Mouse (Mus musculus) MEL (cell line): ENCODE results near the gene Orai1. TPM values are rescaled to one million over a fixed set of nuclear protein-coding genes. Genes with fewer than 3 reads are reported as not detected.

ENCODE experiments used
- DNase-seq: peaks from one replicate; pipeline ENCODE4 v3.0.0; 2011; ENCODE audit warnings: low read depth, low spot score
- H3K27ac ChIP-seq: 2 replicates; pipeline ENCODE4 v1.5.1; 2012; ENCODE audit warnings: low read depth, mild to moderate bottlenecking, control low read depth, low read length, moderate library complexity; ENCODE audit not compliant: control insufficient read depth
- H3K27me3 ChIP-seq, 2 experiments: fragments of 150-350 bp in 1 of 2; sonication (generic) in 1 of 2; 2 replicates each; pipeline ENCODE4 v1.6.1; 2012; ENCODE audit warnings: low read length in 2 of 2, mild to moderate bottlenecking in 2 of 2, improper control_type of control experiment in 1 of 2, moderate library complexity in 1 of 2; ENCODE audit not compliant: insufficient read depth in 2 of 2, control insufficient read depth in 1 of 2
- H3K36me3 ChIP-seq, 2 experiments: 2 replicates each; pipeline ENCODE4 v1.6.1; 2012 to 2014; ENCODE audit warnings: low read length in 2 of 2, improper control_type of control experiment in 1 of 2, inconsistent platforms in 1 of 2, mild to moderate bottlenecking in 1 of 2; ENCODE audit not compliant: insufficient read depth in 2 of 2, control insufficient read depth in 1 of 2
- H3K4me1 ChIP-seq, 2 experiments: fragments of 150-350 bp in 1 of 2; sonication (generic) in 1 of 2; 2 replicates each; pipeline ENCODE4 v1.6.1; 2012; ENCODE audit warnings: low read length in 2 of 2, improper control_type of control experiment in 1 of 2, mild to moderate bottlenecking in 1 of 2; ENCODE audit not compliant: insufficient read depth in 2 of 2, control insufficient read depth in 1 of 2
- H3K4me3 ChIP-seq, 2 experiments: fragments of 150-350 bp in 1 of 2; sonication (generic) in 1 of 2; 2 replicates each; pipeline ENCODE4 v1.5.1; 2012; ENCODE audit warnings: low read depth in 2 of 2, low read length in 2 of 2, mild to moderate bottlenecking in 2 of 2, moderate library complexity in 2 of 2, control low read depth in 1 of 2, improper control_type of control experiment in 1 of 2; ENCODE audit not compliant: control insufficient read depth in 1 of 2, insufficient read depth in 1 of 2
- H3K79me2 ChIP-seq: 2 replicates; pipeline ENCODE4 v1.6.1; 2012; ENCODE audit warnings: mild to moderate bottlenecking, low read length, moderate library complexity; ENCODE audit not compliant: control insufficient read depth, poor library complexity, insufficient read depth
- H3K9ac ChIP-seq: 2 replicates; pipeline ENCODE4 v1.6.1; 2012; ENCODE audit warnings: low read depth, mild to moderate bottlenecking, control low read depth, low read length, moderate library complexity; ENCODE audit not compliant: control insufficient read depth, poor library complexity, severe bottlenecking
- H3K9me3 ChIP-seq: fragments of 150-350 bp; sonication (generic); replicated peaks from 2 replicates; pipeline ENCODE4 v1.6.1; 2012; ENCODE audit warnings: mild to moderate bottlenecking, low read length, improper control_type of control experiment, moderate library complexity; ENCODE audit not compliant: insufficient read depth
- BHLHE40 ChIP-seq: IDR thresholded peaks from 2 replicates; pipeline ENCODE4 v1.6.1; 2012; ENCODE audit warnings: low read depth, mild to moderate bottlenecking, inconsistent platforms, low read length, improper control_type of control experiment, borderline replicate concordance
- CHD2 ChIP-seq: IDR thresholded peaks from 2 replicates; pipeline ENCODE4 v1.6.1; 2011; ENCODE audit warnings: low read length, improper control_type of control experiment
- EP300 ChIP-seq, 2 experiments: IDR thresholded peaks; 2 replicates each; pipeline ENCODE4 v1.6.1; 2011; ENCODE audit warnings: improper control_type of control experiment in 2 of 2, low read length in 2 of 2, low read depth in 1 of 2, mild to moderate bottlenecking in 1 of 2
- ETS1 ChIP-seq: IDR thresholded peaks from 2 replicates; pipeline ENCODE4 v1.6.1; 2012; ENCODE audit warnings: low read depth, mild to moderate bottlenecking, inconsistent platforms, low read length, improper control_type of control experiment, moderate library complexity
- JUND ChIP-seq: IDR thresholded peaks from 2 replicates; pipeline ENCODE4 v1.6.1; 2011; ENCODE audit warnings: low read depth, mild to moderate bottlenecking, improper control_type of control experiment, low read length
- KAT2A ChIP-seq: conservative IDR thresholded peaks from 2 replicates; pipeline ENCODE4 v1.6.1; 2012; ENCODE audit warnings: low read depth, low read length, improper control_type of control experiment, inconsistent platforms
- MAFK ChIP-seq: IDR thresholded peaks from 2 replicates; pipeline ENCODE4 v1.6.1; 2011; ENCODE audit warnings: low read depth, mild to moderate bottlenecking, low read length, improper control_type of control experiment, borderline replicate concordance
- MYC ChIP-seq: IDR thresholded peaks from 2 replicates; pipeline ENCODE4 v1.6.1; 2011; ENCODE audit warnings: low read depth, mild to moderate bottlenecking, low read length, improper control_type of control experiment, moderate library complexity
- NELFE ChIP-seq: IDR thresholded peaks from 2 replicates; pipeline ENCODE4 v1.6.1; 2011; ENCODE audit warnings: low read depth, low read length, improper control_type of control experiment
- POLR2AphosphoS2 ChIP-seq: IDR thresholded peaks from 2 replicates; pipeline ENCODE4 v1.6.1; 2011; ENCODE audit warnings: low read length, improper control_type of control experiment
- RCOR1 ChIP-seq: IDR thresholded peaks from 2 replicates; pipeline ENCODE4 v1.6.1; 2012; ENCODE audit warnings: low read depth, mild to moderate bottlenecking, inconsistent platforms, low read length, improper control_type of control experiment
- SIN3A ChIP-seq: IDR thresholded peaks from 2 replicates; pipeline ENCODE4 v1.6.1; 2012; ENCODE audit warnings: low read length, improper control_type of control experiment, inconsistent platforms
- SMC3 ChIP-seq: IDR thresholded peaks from 2 replicates; pipeline ENCODE4 v1.6.1; 2011; ENCODE audit warnings: low read depth, low read length, improper control_type of control experiment
- TAL1 ChIP-seq: IDR thresholded peaks from 2 replicates; pipeline ENCODE4 v1.6.1; 2012; ENCODE audit warnings: mild to moderate bottlenecking, inconsistent platforms, low read length, moderate library complexity, mixed read lengths
- TCF12 ChIP-seq: IDR thresholded peaks from 2 replicates; pipeline ENCODE4 v1.6.1; 2014; ENCODE audit warnings: low read depth, mild to moderate bottlenecking, inconsistent platforms, low read length, improper control_type of control experiment, moderate library complexity
- ZC3H11A ChIP-seq: IDR thresholded peaks from 2 replicates; pipeline ENCODE4 v1.6.1; 2012; ENCODE audit warnings: low read depth, mild to moderate bottlenecking, inconsistent platforms, low read length, improper control_type of control experiment
- ZKSCAN1 ChIP-seq: IDR thresholded peaks from 2 replicates; pipeline ENCODE4 v1.6.1; 2012; ENCODE audit warnings: low read depth, mild to moderate bottlenecking, inconsistent platforms, low read length, improper control_type of control experiment, moderate library complexity
- polyA plus RNA-seq, 2 experiments: library from polyadenylated mRNA; stranded (reverse) in 1 of 2; unstranded in 1 of 2; fragments of >175 nt in 1 of 2; fragments of >200 nt in 1 of 2; gene quantifications; 2 replicates each; pipeline versions ENCODE4 v1.2.1 to v1.2.4; 2012; ENCODE audit warnings: low replicate concordance in 2 of 2, low read depth in 1 of 2; ENCODE audit not compliant: insufficient read length in 2 of 2, insufficient read depth in 1 of 2, missing spikeins in 1 of 2
- total RNA-seq: library from RNA; depleted of rRNA; stranded (reverse); fragments of 300-350 nt; gene quantifications from 2 replicates; pipeline ENCODE4 v1.2.3, GENCODE M21; 2012

Gene Orai1
- total and polyA plus RNA-seq, 3 experiments, result 4.7 to 13.3 TPM; not detected in 1

DNA sequence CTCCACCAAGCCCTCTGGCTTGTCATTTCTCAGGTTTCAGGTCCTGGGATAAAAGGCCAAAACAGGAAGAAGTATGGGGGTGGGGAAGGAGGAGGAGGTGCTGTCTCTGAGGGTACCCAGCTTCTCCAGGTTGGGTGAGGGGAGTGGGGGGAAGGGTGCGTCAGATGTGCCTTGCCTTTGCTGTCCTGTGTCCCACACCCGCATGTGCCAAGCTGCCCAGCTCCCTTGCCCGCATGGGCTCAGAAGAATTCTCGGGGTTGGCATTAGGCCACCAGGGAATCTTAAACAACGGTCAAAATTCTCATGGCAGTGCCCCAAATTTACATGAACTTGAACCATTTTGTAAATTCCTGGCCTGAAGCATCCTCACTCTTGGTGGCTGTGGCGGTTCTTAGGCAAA, 11.5 kb downstream of the Orai1 start:
- peaks cover 0 to 18% of the 10 kb centered on the region in 2 experiments; a peak in 2 of 4 replicates for H3K36me3 ChIP-seq

DNA sequence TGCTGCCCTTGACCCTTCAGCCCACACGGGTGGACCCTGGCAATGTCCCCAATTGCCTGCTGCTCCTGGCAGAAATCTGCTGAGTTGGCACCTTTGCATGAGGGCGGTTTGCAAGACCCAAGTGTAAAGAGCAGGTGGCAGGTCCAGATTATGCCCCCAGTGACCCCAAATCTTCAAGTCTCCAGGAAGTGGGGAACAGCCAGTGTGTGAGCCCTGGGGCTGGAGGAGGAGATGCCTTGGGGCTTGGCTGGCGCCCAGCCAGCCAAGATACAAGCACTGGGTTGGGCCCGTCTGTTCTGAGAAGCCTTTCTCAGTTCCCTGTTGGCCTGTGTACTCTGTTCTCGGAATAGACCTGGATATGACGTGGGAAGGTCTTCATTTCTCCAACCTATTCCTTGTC, 12.6 kb downstream of the Orai1 start:
- Histone ChIP-seq H3K4me3 (no peak overlapping the region), H3K79me2 (no peaks in the 10 kb centered on the region), H3K36me3 (peaks cover 0 to 18% of the 10 kb centered on the region in 2 experiments; a peak in 2 of 4 replicates), H3K27me3 (no peaks in the 10 kb centered on the region), H3K9me3 (no peaks in the 10 kb centered on the region), H3K27ac (no peak overlapping the region), H3K4me1 (peaks cover 7 to 28% of the 10 kb centered on the region in 2 experiments), H3K9ac (no peak overlapping the region)
- peak; percentile 58 for DNase-seq
- peak; percentile 89; the same call in 1 of the 2 replicates for TF ChIP-seq MAFK
- TF ChIP-seq EP300 (IDR thresholded peaks at IDR 0.05; ENCODE audit: low read depth in 1 of 2, low read length in 2 of 2), result peak in 1 of 2 experiments; percentile 53; a peak in 2 of 4 replicates
- no peak for TF ChIP-seq SIN3A
- 0 out of 2 replicates have a peak, but pooled peaks have one; percentile 23 for TF ChIP-seq ETS1
- peak; percentile 13; the same call in 1 of the 2 replicates for TF ChIP-seq RCOR1
- TF ChIP-seq ZC3H11A, result no peak
- TF ChIP-seq TCF12, result 0 out of 2 replicates have a peak, but pooled peaks have one; percentile 15
- peak; percentile 50 for TF ChIP-seq TAL1

More for the DNA sequence above, 11.5 kb downstream of the Orai1 start:
- Histone ChIP-seq H3K79me2 (no peaks in the 10 kb centered on the region), H3K27me3 (no peaks in the 10 kb centered on the region), H3K27ac (no peak overlapping the region), H3K9ac (no peak overlapping the region), H3K4me3 (no peak overlapping the region), H3K9me3 (no peaks in the 10 kb centered on the region), H3K4me1 (peaks cover 7 to 28% of the 10 kb centered on the region in 2 experiments)
- DNase-seq, result no peak
- TF ChIP-seq KAT2A, result no peak
- no peak for TF ChIP-seq ZC3H11A
- no peak for TF ChIP-seq CHD2
- no peak for TF ChIP-seq NELFE
- TF ChIP-seq SMC3, result no peak
- TF ChIP-seq MYC, result no peak
- TF ChIP-seq ZKSCAN1, result no peak
- TF ChIP-seq BHLHE40, result no peak
- TF ChIP-seq MAFK, result no peak

DNA sequence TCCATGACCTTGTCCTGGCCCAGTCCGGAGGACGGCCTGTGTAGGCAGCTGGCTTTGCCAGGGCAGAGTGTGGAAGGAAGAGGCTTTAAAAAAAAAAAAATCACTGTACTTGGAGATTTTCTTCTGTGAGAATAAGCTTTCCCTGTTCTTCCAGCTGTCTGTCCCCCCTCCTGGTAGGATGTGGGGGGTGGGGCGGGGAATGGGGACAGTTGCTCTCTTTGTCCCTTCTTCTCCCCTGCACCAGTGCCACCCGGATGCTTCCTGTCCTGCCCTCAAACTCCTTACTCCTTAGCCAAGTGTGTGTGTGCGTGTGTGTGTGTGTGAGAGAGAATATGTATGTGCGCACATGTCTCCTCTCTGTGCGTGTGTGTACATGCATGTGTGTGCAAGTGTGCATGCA, 14.9 kb downstream of the Orai1 start:
- Histone ChIP-seq H3K4me3 (no peak overlapping the region), H3K27me3 (no peaks in the 10 kb centered on the region), H3K36me3 (peaks cover 0 to 20% of the 10 kb centered on the region in 2 experiments; a peak in 2 of 4 replicates), H3K27ac (no peak overlapping the region), H3K4me1 (peaks cover 7 to 35% of the 10 kb centered on the region in 2 experiments), H3K9ac (no peak overlapping the region), H3K9me3 (no peaks in the 10 kb centered on the region), H3K79me2 (no peaks in the 10 kb centered on the region)
- TF ChIP-seq EP300 (IDR thresholded peaks at IDR 0.05; ENCODE audit: low read depth in 1 of 2, low read length in 2 of 2) (no peak), RCOR1 (no peak), JUND (no peak), ETS1 (no peak), POLR2AphosphoS2 (no peak), SIN3A (no peak)
- no peak for DNase-seq
